Mouse (Mus musculus): ENCODE data around the gene Pkd1. TPM values are rescaled to one million over a fixed set of nuclear protein-coding genes. Genes with fewer than 3 reads are reported as not detected.

The Pkd1 gene
- polyA plus RNA-seq (2012; ENCODE audit: insufficient read depth, insufficient read length, missing spikeins): 22.3 and 24.6 TPM in 2 replicates

DNA sequence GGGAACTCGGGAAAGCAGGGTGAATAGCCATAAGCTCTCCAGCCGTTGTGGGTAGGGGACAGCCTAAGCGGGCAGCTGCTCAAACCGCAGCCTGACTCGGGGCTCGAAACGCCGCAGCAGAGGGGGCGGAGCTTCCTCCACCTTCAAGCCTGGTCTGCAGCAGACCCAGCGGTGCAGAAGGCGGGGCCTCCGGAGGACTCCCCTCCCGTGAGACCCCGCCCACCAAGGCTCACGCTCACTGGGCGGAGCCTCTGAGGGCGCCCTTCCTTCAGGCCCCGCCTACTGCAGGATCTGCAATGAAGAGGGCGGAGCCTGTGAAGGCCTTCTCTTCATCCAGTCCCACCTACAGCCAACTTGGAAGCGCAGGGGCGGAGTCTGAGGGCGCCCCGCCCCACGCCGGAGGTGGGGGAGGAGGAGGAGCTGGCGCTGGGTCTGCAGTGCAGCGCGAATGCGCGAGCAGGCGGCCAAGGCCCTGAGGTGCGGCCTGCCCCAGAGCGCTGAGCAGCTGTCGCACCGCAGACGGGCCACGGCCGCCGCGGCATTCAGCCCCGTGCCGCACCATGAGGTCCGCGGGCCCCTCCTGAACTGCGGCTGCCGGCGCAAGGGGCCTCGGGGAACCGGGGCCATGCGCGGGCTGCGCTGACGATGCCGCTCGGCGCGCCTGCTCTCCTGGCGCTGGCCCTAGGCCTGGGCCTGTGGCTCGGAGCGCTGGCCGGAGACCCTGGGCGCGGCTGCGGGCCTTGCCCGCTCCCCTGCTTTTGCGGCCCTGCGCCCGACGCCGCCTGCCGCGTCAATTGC, at the start of gene Pkd1:
Gene Pkd1, plus strand, starts transcription at position 217 of the 798 bp plus-strand sequence.
- Histone ChIP-seq H3K27ac (ENCODE audit: insufficient read depth, low read depth, low read length) (peak within 1 kb of the TSS; percentile 67), H3K4me3 (ENCODE audit: insufficient read depth, low read length) (peak within 1 kb of the TSS; percentile 84), H3K4me1 (ENCODE audit: control insufficient read depth, insufficient read depth, low read length) (peaks cover 12% of the 10 kb centered on the region)
- no peak for TF ChIP-seq CTCF (IDR thresholded peaks at IDR 0.05; ENCODE audit: low read depth, low read length)
- TF ChIP-seq POLR2A (IDR thresholded peaks at IDR 0.05; ENCODE audit: borderline replicate concordance, low read depth, low read length): peak; percentile 7; the same call in 1 of the 2 replicates

DNA sequence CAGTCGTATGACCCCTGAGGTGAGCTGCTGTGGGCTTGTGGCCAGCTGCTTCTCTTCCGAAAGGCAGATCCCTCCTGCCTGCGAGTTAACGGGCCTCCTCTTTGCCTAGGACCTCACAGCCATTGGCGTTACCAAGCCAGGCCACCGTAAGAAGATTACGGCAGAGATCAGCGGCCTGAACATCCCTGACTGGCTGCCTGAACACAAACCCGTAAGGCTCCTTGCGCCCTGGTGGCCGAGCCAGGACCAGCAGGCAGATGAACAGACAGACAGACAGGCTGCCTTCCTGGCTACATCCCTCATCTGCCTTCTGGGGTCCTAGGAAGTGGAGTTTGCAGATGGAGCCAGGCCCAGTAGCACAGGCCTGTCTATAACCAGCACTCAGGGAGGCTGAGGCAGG, 47.4 kb upstream of the Pkd1 start:
- no peak overlapping the region for H3K27ac ChIP-seq (ENCODE audit: insufficient read depth, low read depth, low read length)
- TF ChIP-seq CTCF (IDR thresholded peaks at IDR 0.05; ENCODE audit: low read depth, low read length) (no peak), POLR2A (IDR thresholded peaks at IDR 0.05; ENCODE audit: borderline replicate concordance, low read depth, low read length) (no peak)
- no peaks in the 10 kb centered on the region for H3K4me1 ChIP-seq (ENCODE audit: control insufficient read depth, insufficient read depth, low read length)
- no peak overlapping the region for H3K4me3 ChIP-seq (ENCODE audit: insufficient read depth, low read length)

- Histone ChIP-seq H3K4me1 (ENCODE audit: control insufficient read depth, insufficient read depth, low read length) (no peaks in the 10 kb centered on the region), H3K4me3 (ENCODE audit: insufficient read depth, low read length) (no peak overlapping the region), H3K27ac (ENCODE audit: insufficient read depth, low read depth, low read length) (no peak overlapping the region)
- TF ChIP-seq CTCF (IDR thresholded peaks at IDR 0.05; ENCODE audit: low read depth, low read length) (no peak), POLR2A (IDR thresholded peaks at IDR 0.05; ENCODE audit: borderline replicate concordance, low read depth, low read length) (no peak)
These were observed 45.5 kb upstream of the Pkd1 start for GRCm38 (mm10) chr17:24504085-24504484.

DNA sequence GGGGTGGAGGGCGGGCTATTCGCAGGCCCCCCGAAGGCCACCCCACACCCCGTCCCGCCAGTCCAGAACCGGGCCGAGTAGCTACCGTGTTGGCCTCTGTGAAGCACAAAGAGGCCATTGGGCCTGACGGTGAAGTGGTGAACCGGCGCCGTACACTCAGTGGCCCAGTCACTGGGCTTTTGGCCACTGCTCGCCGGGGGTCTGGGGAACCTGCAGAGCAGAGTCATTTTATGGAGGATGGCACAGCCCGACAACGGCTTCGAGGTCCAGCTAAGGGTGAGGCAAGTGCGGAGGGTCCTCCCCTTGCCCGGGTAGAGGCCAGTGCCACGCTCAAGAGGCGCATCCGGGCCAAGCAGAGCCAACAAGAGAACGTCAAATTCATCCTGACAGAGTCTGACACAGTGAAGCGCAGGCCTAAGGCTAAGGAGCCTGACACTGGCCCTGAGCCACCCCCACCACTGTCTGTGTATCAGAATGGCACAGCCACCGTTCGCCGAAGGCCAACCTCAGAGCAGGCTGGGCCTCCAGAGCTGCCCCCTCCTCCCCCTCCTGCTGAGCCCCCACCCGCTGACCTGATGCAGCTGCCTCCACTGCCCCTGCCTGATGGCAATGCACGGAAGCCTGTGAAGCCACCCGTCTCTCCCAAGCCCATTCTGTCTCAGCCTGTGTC, 44.2 kb upstream of the Pkd1 start:
- Histone ChIP-seq H3K4me3 (ENCODE audit: insufficient read depth, low read length) (no peak overlapping the region), H3K4me1 (ENCODE audit: control insufficient read depth, insufficient read depth, low read length) (no peaks in the 10 kb centered on the region), H3K27ac (ENCODE audit: insufficient read depth, low read depth, low read length) (no peak overlapping the region)
- TF ChIP-seq POLR2A (IDR thresholded peaks at IDR 0.05; ENCODE audit: borderline replicate concordance, low read depth, low read length): no peak
- no peak for TF ChIP-seq CTCF (IDR thresholded peaks at IDR 0.05; ENCODE audit: low read depth, low read length)

DNA sequence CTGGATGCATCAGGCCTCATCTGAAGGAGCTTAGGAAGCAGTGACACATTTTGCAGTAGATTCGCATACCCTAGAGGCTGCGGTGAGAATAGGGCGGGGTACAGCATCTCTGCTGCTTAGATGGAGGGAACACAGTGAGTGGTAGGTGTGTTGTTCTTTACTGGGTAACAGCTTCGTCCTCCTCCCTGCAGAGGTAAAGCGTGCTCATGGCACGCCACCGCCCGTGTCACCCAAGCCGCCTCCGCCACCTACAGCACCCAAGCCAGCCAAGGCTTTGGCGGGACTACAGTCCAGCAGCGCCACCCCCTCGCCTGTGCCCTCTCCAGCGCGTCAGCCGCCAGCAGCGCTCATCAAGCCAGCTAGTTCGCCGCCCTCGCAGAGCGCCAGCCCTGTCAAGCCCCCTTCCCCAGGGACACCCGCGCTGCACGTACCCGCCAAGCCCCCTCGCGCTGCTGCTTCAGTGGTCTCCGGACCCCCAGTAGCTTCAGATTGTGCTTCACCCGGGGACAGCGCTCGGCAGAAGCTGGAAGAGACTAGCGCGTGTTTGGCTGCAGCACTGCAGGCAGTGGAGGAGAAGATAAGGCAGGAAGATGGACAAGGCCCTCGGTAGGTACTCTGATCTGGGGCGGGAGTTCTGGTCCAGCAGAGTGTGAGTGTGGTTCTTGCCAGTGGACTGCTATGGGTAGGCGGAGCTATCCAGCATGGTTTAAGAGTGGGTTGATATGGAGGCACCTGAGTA, 43.1 kb upstream of the Pkd1 start:
- no peak for TF ChIP-seq POLR2A (IDR thresholded peaks at IDR 0.05; ENCODE audit: borderline replicate concordance, low read depth, low read length)
- no peak for TF ChIP-seq CTCF (IDR thresholded peaks at IDR 0.05; ENCODE audit: low read depth, low read length)
- Histone ChIP-seq H3K4me3 (ENCODE audit: insufficient read depth, low read length) (no peak overlapping the region), H3K27ac (ENCODE audit: insufficient read depth, low read depth, low read length) (no peak overlapping the region), H3K4me1 (ENCODE audit: control insufficient read depth, insufficient read depth, low read length) (no peaks in the 10 kb centered on the region)

- no peak overlapping the region for H3K4me3 ChIP-seq (ENCODE audit: insufficient read depth, low read length)
- no peaks in the 10 kb centered on the region for H3K4me1 ChIP-seq (ENCODE audit: control insufficient read depth, insufficient read depth, low read length)
- TF ChIP-seq CTCF (IDR thresholded peaks at IDR 0.05; ENCODE audit: low read depth, low read length) (no peak), POLR2A (IDR thresholded peaks at IDR 0.05; ENCODE audit: borderline replicate concordance, low read depth, low read length) (no peak)
- no peak overlapping the region for H3K27ac ChIP-seq (ENCODE audit: insufficient read depth, low read depth, low read length)
These were observed 42.4 kb upstream of the Pkd1 start for GRCm38 (mm10) chr17:24507129-24507664.

DNA sequence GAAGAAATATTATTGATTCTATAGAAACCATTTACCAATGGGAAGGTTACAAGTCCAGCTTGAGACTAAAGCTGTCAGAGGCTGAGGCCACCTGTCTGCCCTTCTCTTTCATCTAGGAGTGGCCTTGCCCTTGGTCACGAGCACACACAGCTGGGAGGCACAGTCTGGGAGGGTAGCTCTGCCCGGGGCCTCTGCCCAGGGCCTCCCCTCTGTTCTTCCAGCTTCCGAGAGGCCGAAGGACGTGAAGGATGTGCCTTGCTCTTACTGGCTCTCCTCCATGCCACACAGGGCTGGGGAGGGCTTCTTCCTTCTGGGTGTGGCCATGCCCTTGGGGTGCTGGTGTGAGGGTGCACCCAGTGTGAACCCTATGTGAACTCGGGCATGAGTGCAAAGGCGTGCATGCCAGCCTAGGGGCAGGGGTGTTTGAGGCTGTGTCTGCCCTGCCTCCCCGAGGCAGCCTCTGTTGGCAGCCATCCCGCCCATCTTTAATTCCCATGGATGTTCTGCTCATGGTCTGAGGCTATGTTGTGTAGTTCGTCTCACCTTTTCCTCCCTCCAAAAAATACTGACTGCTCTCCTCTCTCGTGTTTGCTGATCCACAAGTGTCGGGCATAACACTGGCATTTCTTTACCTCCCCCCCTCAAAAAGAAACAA, 41.7 kb upstream of the Pkd1 start:
- TF ChIP-seq POLR2A (IDR thresholded peaks at IDR 0.05; ENCODE audit: borderline replicate concordance, low read depth, low read length) (no peak), CTCF (IDR thresholded peaks at IDR 0.05; ENCODE audit: low read depth, low read length) (no peak)
- no peak overlapping the region for H3K27ac ChIP-seq (ENCODE audit: insufficient read depth, low read depth, low read length)
- H3K4me3 ChIP-seq (ENCODE audit: insufficient read depth, low read length): no peak overlapping the region
- no peaks in the 10 kb centered on the region for H3K4me1 ChIP-seq (ENCODE audit: control insufficient read depth, insufficient read depth, low read length)

- TF ChIP-seq POLR2A (IDR thresholded peaks at IDR 0.05; ENCODE audit: borderline replicate concordance, low read depth, low read length) (no peak), CTCF (IDR thresholded peaks at IDR 0.05; ENCODE audit: low read depth, low read length) (no peak)
- H3K27ac ChIP-seq (ENCODE audit: insufficient read depth, low read depth, low read length): no peak overlapping the region
- no peak overlapping the region for H3K4me3 ChIP-seq (ENCODE audit: insufficient read depth, low read length)
- no peaks in the 10 kb centered on the region for H3K4me1 ChIP-seq (ENCODE audit: control insufficient read depth, insufficient read depth, low read length)
These were observed 36.0 kb upstream of the Pkd1 start for GRCm38 (mm10) chr17:24513609-24514008.
